Mouse (Mus musculus) liver, embryonic 16.5 days (tissue): ENCODE measurements around the gene Gramd4. TPM values are rescaled to one million over a fixed set of nuclear protein-coding genes. Genes with fewer than 3 reads are reported as not detected.
"Not testable (repeated sequence)": the region's sequence is repeated elsewhere in the genome, so short reads cannot be mapped to it uniquely, and the experiment has no call there.

ENCODE experiments used
- ATAC-seq: fragments of 200-750 bp; cut with Nextera tagmentation; 2 replicates; pipeline ENCODE4 v1.8.0; 2017; ENCODE audit warnings: low read depth, mild to moderate bottlenecking, moderate number of reproducible peaks, moderate library complexity
- H3K27ac ChIP-seq: fragments of 300-500 bp; sonication (generic); 2 replicates; pipeline ENCODE4 v1.5.1; 2014; ENCODE audit warnings: mild to moderate bottlenecking, low read length
- H3K27me3 ChIP-seq: fragments of 300-500 bp; sonication (generic); 2 replicates; pipeline ENCODE4 v1.6.1; 2014; ENCODE audit warnings: low read depth, low read length, mixed read lengths; ENCODE audit not compliant: control insufficient read depth, insufficient read depth
- H3K36me3 ChIP-seq: fragments of 300-500 bp; sonication (generic); 2 replicates; pipeline ENCODE4 v1.6.1; 2014; ENCODE audit warnings: mild to moderate bottlenecking; ENCODE audit not compliant: control insufficient read depth, insufficient read depth
- H3K4me1 ChIP-seq: fragments of 300-500 bp; sonication (generic); 2 replicates; pipeline ENCODE4 v1.6.1; 2014; ENCODE audit warnings: low read depth, low read length, mixed read lengths; ENCODE audit not compliant: control insufficient read depth
- H3K4me2 ChIP-seq: fragments of 300-500 bp; sonication (generic); 2 replicates; pipeline ENCODE4 v1.6.1; 2014; ENCODE audit warnings: low read depth, low read length, mixed read lengths
- H3K4me3 ChIP-seq: fragments of 300-500 bp; sonication (generic); 2 replicates; pipeline ENCODE4 v1.5.1; 2014; ENCODE audit warnings: low read depth, mild to moderate bottlenecking, low read length
- H3K9ac ChIP-seq: fragments of 300-500 bp; sonication (generic); 2 replicates; pipeline ENCODE4 v1.6.1; 2014; ENCODE audit warnings: low read depth, low read length
- H3K9me3 ChIP-seq: fragments of 300-500 bp; sonication (generic); replicated peaks from 2 replicates; pipeline ENCODE4 v1.6.1; 2016; ENCODE audit warnings: low read length; ENCODE audit not compliant: control insufficient read depth
- WGBS: fragments of 180-500 bp; shearing (Covaris S2); extraction: QIAGEN DNeasy Blood & Tissue Kit; methylation state at CpG from one replicate; pipeline ENCODE4 v1.1.7; 2014; ENCODE audit not compliant: insufficient replicate concordance; 5-methylcytosine and 5-hydroxymethylcytosine counted together
- polyA plus RNA-seq: library from polyadenylated mRNA; unstranded; fragments of >200 nt; fragmentation: Nextera tagmentation; extraction: Ambion mirVana; gene quantifications from 2 replicates; pipeline ENCODE4 v1.2.1, GENCODE M21; 2015

Gramd4 gene
- polyA plus RNA-seq, 1 experiment from 2014 or later = 3.4 TPM

DNA sequence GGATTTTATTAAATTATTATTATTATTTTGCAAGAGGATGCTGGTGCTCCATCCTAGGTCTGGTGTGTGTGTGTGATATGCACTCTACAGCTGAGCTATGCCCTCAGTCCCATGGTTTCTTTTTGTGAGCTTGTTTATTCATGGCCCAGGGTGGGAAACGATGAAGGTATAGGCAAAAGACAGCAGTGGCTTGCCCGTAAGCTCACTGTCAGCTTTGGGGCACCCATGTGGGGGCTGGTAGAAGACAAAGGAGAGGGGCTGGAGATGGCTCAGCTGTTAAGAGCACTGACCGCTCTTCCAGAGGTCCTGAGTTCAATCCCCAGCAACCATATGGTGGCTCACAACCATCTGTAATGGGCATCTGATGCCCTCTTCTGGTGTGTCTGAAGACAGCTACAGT, 123.8 kb downstream of the Gramd4 start:
- H3K27me3 ChIP-seq = peaks cover 21% of the 10 kb centered on the region
- ATAC-seq, H3K9ac ChIP-seq, H3K4me2 ChIP-seq, H3K9me3 ChIP-seq, H3K27ac ChIP-seq, H3K4me1 ChIP-seq, H3K4me3 ChIP-seq, H3K36me3 ChIP-seq: not testable (repeated sequence)
- WGBS = 63% methylated on average over 3 of the region's 3 CpGs

DNA sequence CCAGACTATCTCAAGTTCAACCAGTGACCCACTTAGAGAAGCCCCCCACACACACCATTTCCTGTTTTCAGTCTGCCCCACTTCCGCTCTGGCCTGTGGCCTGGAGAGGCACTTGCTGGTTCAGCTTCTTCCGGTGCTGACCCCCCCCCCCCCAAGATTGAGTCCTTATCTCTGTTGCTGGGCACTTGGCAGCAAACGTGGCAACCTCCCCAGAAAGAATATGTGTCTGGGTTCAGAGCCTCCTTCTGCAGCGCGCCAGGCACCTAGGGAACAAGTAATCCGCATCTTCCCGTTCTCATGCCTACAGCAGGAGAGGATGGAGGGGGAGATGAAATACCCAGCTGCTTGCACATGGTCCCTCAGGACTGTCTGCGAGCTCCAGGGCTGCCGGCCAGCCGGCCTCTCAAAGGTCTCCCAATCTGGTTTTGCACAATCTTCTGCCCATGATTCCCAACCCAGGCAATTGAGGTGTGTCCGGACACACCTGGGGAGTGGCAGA, 124.5 kb downstream of the Gramd4 start:
- Histone ChIP-seq H3K9ac (no peak overlapping the region), H3K27me3 (peaks cover 21% of the 10 kb centered on the region), H3K27ac (peak overlapping the region; percentile 71), H3K36me3 (no peaks in the 10 kb centered on the region), H3K4me2 (0 out of 2 replicates have a peak overlapping the region, but pooled peaks have one; percentile 24), H3K4me3 (no peak overlapping the region), H3K9me3 (no peaks in the 10 kb centered on the region), H3K4me1 (peaks cover 3% of the 10 kb centered on the region)
- ATAC-seq = no peak
- WGBS = 4% methylated on average over 11 of the region's 11 CpGs

DNA sequence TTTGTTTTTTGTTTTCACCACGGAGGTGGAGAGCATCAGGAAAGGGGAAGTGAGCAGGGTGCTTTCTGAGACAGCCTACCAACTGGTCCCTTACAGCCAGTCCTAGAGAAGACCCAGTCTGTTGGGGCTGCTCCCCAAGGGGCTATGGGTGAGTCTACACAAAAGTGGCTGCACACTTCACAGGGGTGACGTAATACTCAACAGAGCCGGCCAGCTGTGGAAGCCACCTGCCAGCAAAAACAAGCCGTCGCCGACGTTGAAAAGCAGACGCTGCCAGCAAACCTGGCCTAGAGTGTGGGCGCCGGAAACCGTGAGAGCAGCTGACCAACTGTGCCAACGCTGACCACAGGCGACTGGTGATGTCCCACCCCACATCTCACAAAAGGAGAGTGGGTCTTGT, 125.2 kb downstream of the Gramd4 start:
- peak overlapping the region; percentile 71 for H3K27ac ChIP-seq
- peaks cover 21% of the 10 kb centered on the region for H3K27me3 ChIP-seq
- H3K36me3 ChIP-seq = no peaks in the 10 kb centered on the region
- H3K9ac ChIP-seq = no peak overlapping the region
- peak overlapping the region; percentile 24; the same call in 1 of the 2 replicates for H3K4me2 ChIP-seq
- H3K4me1 ChIP-seq = peaks cover 3% of the 10 kb centered on the region
- H3K4me3 ChIP-seq = no peak overlapping the region
- no peaks in the 10 kb centered on the region for H3K9me3 ChIP-seq
- WGBS = 31% methylated on average over 13 of the region's 13 CpGs
- ATAC-seq = no peak

GRCm38 (mm10) chr15:86183484-86183883, 126.0 kb downstream of the Gramd4 start:
- no peak overlapping the region for H3K27ac ChIP-seq
- no peak overlapping the region for H3K4me2 ChIP-seq
- H3K4me3 ChIP-seq = no peak overlapping the region

DNA sequence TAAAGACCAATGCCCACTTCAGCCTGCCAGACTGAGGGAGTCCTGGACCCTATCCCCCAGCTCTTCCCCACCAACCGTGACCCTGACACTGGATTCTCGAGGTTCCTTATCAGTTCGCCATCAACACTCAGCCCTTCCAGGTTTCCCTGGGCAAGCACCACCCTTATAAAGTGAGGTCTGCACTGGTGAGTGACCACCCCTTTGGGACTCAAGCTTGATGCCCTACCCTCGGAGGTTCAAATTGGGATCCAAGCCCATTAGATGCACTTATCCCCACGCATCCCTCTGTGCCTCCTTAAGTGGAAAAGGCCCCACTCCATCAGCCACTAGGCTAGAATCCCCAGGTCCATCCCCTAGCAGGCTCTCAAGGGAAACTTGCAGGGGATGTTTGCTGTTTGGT, 126.6 kb downstream of the Gramd4 start:
- Histone ChIP-seq H3K4me1 (peaks cover 3% of the 10 kb centered on the region), H3K9me3 (no peaks in the 10 kb centered on the region), H3K27ac (no peak overlapping the region), H3K9ac (no peak overlapping the region), H3K36me3 (no peaks in the 10 kb centered on the region), H3K27me3 (peaks cover 21% of the 10 kb centered on the region), H3K4me3 (peak overlapping the region; percentile 5), H3K4me2 (peak overlapping the region; percentile 72; the same call in 1 of the 2 replicates)
- ATAC-seq = no peak
- WGBS = 41% methylated on average over 5 of the region's 5 CpGs

More at GRCm38 (mm10) chr15:86183484-86183883, 126.0 kb downstream of the Gramd4 start:
- 74% methylated on average over 8 of the region's 8 CpGs for WGBS
- H3K27me3 ChIP-seq = peaks cover 21% of the 10 kb centered on the region
- H3K4me1 ChIP-seq = peaks cover 3% of the 10 kb centered on the region
- no peak for ATAC-seq
- H3K36me3 ChIP-seq = no peaks in the 10 kb centered on the region
- no peaks in the 10 kb centered on the region for H3K9me3 ChIP-seq
- no peak overlapping the region for H3K9ac ChIP-seq

- H3K36me3 ChIP-seq = no peaks in the 10 kb centered on the region
- H3K4me1 ChIP-seq = peaks cover 3% of the 10 kb centered on the region
- peak overlapping the region; percentile 60 for H3K9ac ChIP-seq
- H3K4me3 ChIP-seq = peak overlapping the region; percentile 67
- H3K27me3 ChIP-seq = peaks cover 21% of the 10 kb centered on the region
- under 1% methylated on average over 70 of the region's 70 CpGs for WGBS
- peak overlapping the region; percentile 72 for H3K4me2 ChIP-seq
- H3K9me3 ChIP-seq = no peaks in the 10 kb centered on the region
- H3K27ac ChIP-seq = peak overlapping the region; percentile 75
- ATAC-seq = peak; percentile 22; the same call in 1 of the 2 replicates
These were observed 127.6 kb downstream of the Gramd4 start for GRCm38 (mm10) chr15:86184851-86185688.

- H3K9ac ChIP-seq = peak within 1 kb of the TSS; percentile 60
- 1% methylated on average over 40 of the region's 43 CpGs for whole genome bisulfite sequencing
- no peaks in the 10 kb centered on the region for H3K36me3 ChIP-seq
- peak within 1 kb of the TSS; percentile 72 for H3K4me2 ChIP-seq
- H3K27ac ChIP-seq = peak within 1 kb of the TSS; percentile 75
- peaks cover 21% of the 10 kb centered on the region for H3K27me3 ChIP-seq
- peaks cover 3% of the 10 kb centered on the region for H3K4me1 ChIP-seq
- peak within 1 kb of the TSS; percentile 67 for H3K4me3 ChIP-seq
- ATAC-seq = peak; percentile 57
- no peaks in the 10 kb centered on the region for H3K9me3 ChIP-seq
These were observed 128.4 kb downstream of the Gramd4 start, which contains the start of gene Cerk for GRCm38 (mm10) chr15:86185689-86186569. Cerk (minus strand) TSS chr15:86186141.

DNA sequence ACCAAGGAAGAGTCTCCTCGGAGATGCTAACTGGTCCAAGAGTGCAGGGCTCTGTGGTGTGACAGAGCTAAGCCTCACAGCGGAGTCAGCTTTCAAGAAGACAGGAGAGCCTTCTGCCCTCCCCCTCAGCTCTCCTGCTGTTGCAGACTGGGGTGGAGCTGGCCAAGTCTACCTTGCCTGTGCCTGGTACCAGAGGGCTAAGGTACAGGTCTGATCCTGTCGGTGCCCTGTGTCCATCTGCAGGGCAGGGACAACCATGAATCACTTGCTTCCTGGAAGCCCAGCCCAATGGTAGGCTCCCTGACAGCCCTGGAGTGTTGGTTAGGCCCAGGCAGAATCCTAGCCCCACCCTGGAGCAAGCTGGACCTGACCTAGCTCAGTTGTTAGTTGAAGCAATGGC, 129.2 kb downstream of the Gramd4 start:
- Histone ChIP-seq H3K27ac (no peak overlapping the region), H3K4me2 (no peak overlapping the region), H3K27me3 (peaks cover 21% of the 10 kb centered on the region), H3K4me1 (peaks cover 3% of the 10 kb centered on the region), H3K36me3 (no peaks in the 10 kb centered on the region), H3K9ac (no peak overlapping the region), H3K4me3 (no peak overlapping the region), H3K9me3 (no peaks in the 10 kb centered on the region)
- ATAC-seq = no peak
- WGBS = 60% methylated on average over 3 of the region's 3 CpGs
